Mouse (Mus musculus): ENCODE measurements around the gene Zbtb3. TPM values are rescaled to one million over a fixed set of nuclear protein-coding genes. Genes with fewer than 3 reads are reported as not detected.

Gene Zbtb3
- polyA plus RNA-seq, 1 experiment from 2014 or later = 5.5 TPM

DNA sequence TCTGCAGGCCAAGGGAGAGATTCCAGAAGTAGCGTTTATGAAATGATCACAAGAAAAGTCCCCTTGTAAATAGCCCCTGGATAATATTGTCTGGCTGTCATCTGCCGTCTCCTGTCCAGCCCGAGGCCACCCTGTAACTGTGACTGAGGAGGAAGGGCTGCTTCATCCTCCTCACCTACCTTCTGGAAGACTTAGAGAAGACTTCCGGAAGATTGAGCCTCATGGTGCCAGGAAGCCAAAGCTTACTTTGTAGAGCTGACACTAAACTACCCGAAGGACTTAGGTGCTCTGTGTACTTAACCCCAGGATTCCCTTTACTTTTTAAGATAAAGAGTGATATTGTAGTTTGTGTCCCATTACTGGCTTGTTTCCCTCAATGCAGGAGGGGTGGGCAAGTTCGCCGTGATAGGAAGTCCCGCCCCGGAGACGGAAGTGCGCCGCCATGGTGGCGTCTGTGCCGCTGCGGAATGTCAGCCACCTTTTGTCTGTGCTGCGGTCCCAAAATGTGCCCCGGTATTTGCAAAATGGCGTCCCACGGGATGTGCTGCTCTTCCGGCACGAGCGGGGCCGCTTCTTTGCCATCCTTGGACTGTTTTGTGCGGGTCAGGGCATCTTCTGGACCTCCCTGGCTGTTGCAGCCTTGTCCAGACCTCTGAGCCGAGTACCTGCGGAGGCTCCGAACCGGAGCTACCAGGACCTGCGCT lies 31.6 kb upstream of the Zbtb3 start, which contains the start of gene Tmem223:
Tmem223 (plus strand) TSS at position 430 of the 704 bp plus-strand sequence.
- WGBS = 19% methylated on average over 24 of the region's 29 CpGs
- peaks cover 66% of the 10 kb centered on the region for H3K36me3 ChIP-seq (ENCODE audit: control insufficient read depth, insufficient read depth, low read length)

DNA sequence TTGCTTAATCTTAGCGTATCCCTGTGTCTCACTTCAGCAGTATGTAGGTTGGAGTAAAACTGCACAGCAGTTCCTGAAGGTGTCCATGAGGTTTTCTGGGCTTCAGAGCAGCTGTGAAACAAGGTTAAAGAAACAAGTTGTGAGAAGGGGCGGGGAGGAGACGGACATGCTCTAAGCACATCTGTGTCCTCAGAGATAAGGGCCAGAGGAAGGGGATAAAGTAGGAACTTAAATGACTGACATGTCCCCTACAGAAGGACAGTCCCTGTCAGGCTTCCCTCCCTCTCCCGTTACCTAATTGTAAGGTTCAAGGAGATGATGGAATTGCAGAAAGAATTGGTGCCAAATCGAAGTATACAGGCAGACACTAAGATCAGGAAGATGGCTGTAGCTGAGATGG lies 29.4 kb upstream of the Zbtb3 start:
- H3K36me3 ChIP-seq (ENCODE audit: control insufficient read depth, insufficient read depth, low read length) = peaks cover 44% of the 10 kb centered on the region
- peak overlapping the region; percentile 99; the same call in 1 of the 2 replicates for H3K27ac ChIP-seq (replicated peaks; ENCODE audit: low read depth, low read length)
- H3K4me2 ChIP-seq (ENCODE audit: low read depth, low read length) = peak overlapping the region; percentile 95
- no peaks in the 10 kb centered on the region for H3K27me3 ChIP-seq (replicated peaks; ENCODE audit: control insufficient read depth, insufficient read depth, low read length)
- H3K4me1 ChIP-seq (ENCODE audit: control insufficient read depth, insufficient read depth, low read length) = peaks cover 20% of the 10 kb centered on the region
- no peaks in the 10 kb centered on the region for H3K9me3 ChIP-seq (ENCODE audit: control insufficient read depth, low read length)
- ATAC-seq (ENCODE audit: low read depth) (no peak), DNase-seq (ENCODE audit: low spot score) (no peak)
- peak overlapping the region; percentile 82; the same call in 1 of the 2 replicates for H3K9ac ChIP-seq (ENCODE audit: low read depth, low read length)
- H3K4me3 ChIP-seq (ENCODE audit: low read depth, low read length) = peak overlapping the region; percentile 60
- WGBS = 84% methylated on average over 5 of the region's 5 CpGs

More for the DNA sequence above, 31.6 kb upstream of the Zbtb3 start, which contains the start of gene Tmem223:
- peaks cover under 1% of the 10 kb centered on the region; the same call in 1 of the 2 replicates for H3K9me3 ChIP-seq (ENCODE audit: control insufficient read depth, low read length)
- ATAC-seq (ENCODE audit: low read depth) = peak; percentile 58
- peak; percentile 82 for DNase-seq (ENCODE audit: low spot score)
- H3K4me3 ChIP-seq (ENCODE audit: low read depth, low read length) = peak within 1 kb of the TSS; percentile 70
- no peaks in the 10 kb centered on the region for H3K27me3 ChIP-seq (replicated peaks; ENCODE audit: control insufficient read depth, insufficient read depth, low read length)
- peaks cover 20% of the 10 kb centered on the region for H3K4me1 ChIP-seq (ENCODE audit: control insufficient read depth, insufficient read depth, low read length)
- peak within 1 kb of the TSS; percentile 89 for H3K27ac ChIP-seq (replicated peaks; ENCODE audit: low read depth, low read length)
- peak within 1 kb of the TSS; percentile 93 for H3K9ac ChIP-seq (ENCODE audit: low read depth, low read length)
- H3K4me2 ChIP-seq (ENCODE audit: low read depth, low read length) = peak within 1 kb of the TSS; percentile 80

DNA sequence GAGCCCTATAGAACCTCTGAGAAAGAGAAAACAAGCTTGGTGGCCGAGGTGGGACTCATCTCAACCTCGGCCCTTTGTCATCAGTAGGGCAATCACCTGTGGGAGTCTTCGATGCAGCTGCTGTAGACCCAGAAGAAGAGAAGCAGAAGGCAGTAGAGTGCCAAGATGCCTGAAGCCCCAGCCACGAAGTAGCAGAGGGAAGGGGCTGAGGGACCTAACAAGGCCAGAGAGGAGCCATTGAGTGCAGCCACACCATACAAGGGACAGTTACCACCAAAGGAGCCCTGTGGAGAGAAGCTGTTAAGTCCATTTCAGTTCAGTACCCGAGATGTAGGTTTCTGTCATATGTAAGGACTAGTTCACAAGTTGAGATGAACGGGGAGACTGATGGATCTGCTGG lies 28.9 kb upstream of the Zbtb3 start:
- Histone ChIP-seq H3K9ac (ENCODE audit: low read depth, low read length) (peak overlapping the region; percentile 82), H3K4me1 (ENCODE audit: control insufficient read depth, insufficient read depth, low read length) (peaks cover 20% of the 10 kb centered on the region), H3K36me3 (ENCODE audit: control insufficient read depth, insufficient read depth, low read length) (peaks cover 44% of the 10 kb centered on the region), H3K9me3 (ENCODE audit: control insufficient read depth, low read length) (no peaks in the 10 kb centered on the region), H3K4me3 (ENCODE audit: low read depth, low read length) (peak overlapping the region; percentile 60), H3K27me3 (replicated peaks; ENCODE audit: control insufficient read depth, insufficient read depth, low read length) (no peaks in the 10 kb centered on the region), H3K4me2 (ENCODE audit: low read depth, low read length) (peak overlapping the region; percentile 95), H3K27ac (replicated peaks; ENCODE audit: low read depth, low read length) (peak overlapping the region; percentile 99)
- WGBS = 56% methylated on average over 6 of the region's 6 CpGs
- no peak for DNase-seq (ENCODE audit: low spot score)
- no peak for ATAC-seq (ENCODE audit: low read depth)

DNA sequence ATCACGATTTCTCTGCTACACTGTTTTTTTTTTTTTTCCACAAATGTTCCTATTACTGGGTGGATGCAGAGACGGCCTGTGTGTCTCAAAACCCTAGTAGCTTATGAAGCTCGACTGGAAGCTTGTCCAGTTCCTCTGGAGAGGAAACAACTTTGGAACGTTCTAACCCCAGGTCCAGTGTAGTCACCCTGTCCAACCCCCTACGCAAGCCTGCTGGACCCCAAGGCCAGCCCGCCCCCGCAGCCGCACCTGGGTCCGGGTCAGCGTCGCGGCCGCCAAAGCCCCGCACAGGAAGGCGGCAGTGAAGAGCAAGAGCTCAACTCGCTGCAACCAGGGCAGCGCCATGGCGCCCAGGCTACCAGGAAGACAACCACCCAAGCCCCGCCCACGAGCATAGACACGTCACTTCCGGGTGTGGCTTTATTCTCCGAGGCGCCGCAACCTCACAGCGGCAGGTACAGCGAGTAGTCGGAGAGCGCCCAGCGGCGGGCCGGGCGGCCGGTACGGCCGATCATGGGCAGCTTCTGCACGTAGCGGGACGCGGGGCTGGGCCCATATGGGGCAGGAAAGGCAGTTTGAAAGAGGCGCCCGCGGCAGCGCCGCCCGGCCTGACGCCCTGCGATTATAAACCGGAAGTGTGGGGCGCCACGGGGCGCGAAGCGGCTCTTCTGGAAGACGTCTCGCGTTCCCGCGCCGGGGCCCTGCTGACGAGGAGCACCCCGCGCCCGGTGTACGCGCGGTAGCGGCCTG lies 28.1 kb upstream of the Zbtb3 start, which contains the start of gene Tmem179b:
Tmem179b (minus strand) TSS at position 382 of the 750 bp plus-strand sequence.
- peak within 1 kb of the TSS; percentile 95 for H3K4me2 ChIP-seq (ENCODE audit: low read depth, low read length)
- peaks cover 20% of the 10 kb centered on the region for H3K4me1 ChIP-seq (ENCODE audit: control insufficient read depth, insufficient read depth, low read length)
- ATAC-seq (ENCODE audit: low read depth) (peak; percentile 94), DNase-seq (ENCODE audit: low spot score) (peak; percentile 97)
- no peaks in the 10 kb centered on the region for H3K9me3 ChIP-seq (ENCODE audit: control insufficient read depth, low read length)
- peak within 1 kb of the TSS; percentile 60 for H3K4me3 ChIP-seq (ENCODE audit: low read depth, low read length)
- peaks cover 40% of the 10 kb centered on the region for H3K36me3 ChIP-seq (ENCODE audit: control insufficient read depth, insufficient read depth, low read length)
- H3K27me3 ChIP-seq (replicated peaks; ENCODE audit: control insufficient read depth, insufficient read depth, low read length) = no peaks in the 10 kb centered on the region
- H3K9ac ChIP-seq (ENCODE audit: low read depth, low read length) = peak within 1 kb of the TSS; percentile 82
- WGBS = under 1% methylated on average over 44 of the region's 68 CpGs
- peak within 1 kb of the TSS; percentile 99 for H3K27ac ChIP-seq (replicated peaks; ENCODE audit: low read depth, low read length)

DNA sequence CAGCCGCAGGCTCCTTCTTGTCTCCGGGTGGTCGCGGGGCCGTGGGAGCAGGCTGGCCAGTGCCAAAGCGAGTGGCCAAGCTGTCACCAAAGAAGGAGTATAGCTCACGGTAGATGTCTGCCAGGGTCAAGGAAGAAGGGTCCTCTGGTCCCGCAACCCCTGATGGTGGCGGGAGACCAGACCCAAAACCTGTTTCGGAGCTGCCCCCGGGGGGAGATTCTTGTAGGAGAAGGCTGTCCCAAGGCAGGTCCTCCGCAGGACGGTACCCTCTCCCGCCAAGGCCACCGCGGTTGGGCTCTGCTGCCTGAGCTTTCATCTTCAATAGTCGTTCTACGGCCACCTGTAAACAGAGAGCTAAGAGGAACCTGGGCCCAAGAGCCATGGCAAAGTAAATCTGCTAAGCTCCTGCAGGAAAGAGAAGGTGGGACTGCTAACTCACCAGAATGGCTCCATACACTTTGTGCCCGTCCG lies 27.4 kb upstream of the Zbtb3 start:
- H3K27ac ChIP-seq (replicated peaks; ENCODE audit: low read depth, low read length) = peak overlapping the region; percentile 99
- H3K27me3 ChIP-seq (replicated peaks; ENCODE audit: control insufficient read depth, insufficient read depth, low read length) = no peaks in the 10 kb centered on the region
- peak overlapping the region; percentile 82 for H3K9ac ChIP-seq (ENCODE audit: low read depth, low read length)
- peak overlapping the region; percentile 95 for H3K4me2 ChIP-seq (ENCODE audit: low read depth, low read length)
- H3K9me3 ChIP-seq (ENCODE audit: control insufficient read depth, low read length) = no peaks in the 10 kb centered on the region
- peaks cover 38% of the 10 kb centered on the region for H3K36me3 ChIP-seq (ENCODE audit: control insufficient read depth, insufficient read depth, low read length)
- 4% methylated on average over 19 of the region's 20 CpGs for WGBS
- DNase-seq (ENCODE audit: low spot score) (no peak), ATAC-seq (ENCODE audit: low read depth) (no peak; the same call in 1 of the 2 replicates)
- H3K4me3 ChIP-seq (ENCODE audit: low read depth, low read length) = peak overlapping the region; percentile 60
- H3K4me1 ChIP-seq (ENCODE audit: control insufficient read depth, insufficient read depth, low read length) = peaks cover 20% of the 10 kb centered on the region

DNA sequence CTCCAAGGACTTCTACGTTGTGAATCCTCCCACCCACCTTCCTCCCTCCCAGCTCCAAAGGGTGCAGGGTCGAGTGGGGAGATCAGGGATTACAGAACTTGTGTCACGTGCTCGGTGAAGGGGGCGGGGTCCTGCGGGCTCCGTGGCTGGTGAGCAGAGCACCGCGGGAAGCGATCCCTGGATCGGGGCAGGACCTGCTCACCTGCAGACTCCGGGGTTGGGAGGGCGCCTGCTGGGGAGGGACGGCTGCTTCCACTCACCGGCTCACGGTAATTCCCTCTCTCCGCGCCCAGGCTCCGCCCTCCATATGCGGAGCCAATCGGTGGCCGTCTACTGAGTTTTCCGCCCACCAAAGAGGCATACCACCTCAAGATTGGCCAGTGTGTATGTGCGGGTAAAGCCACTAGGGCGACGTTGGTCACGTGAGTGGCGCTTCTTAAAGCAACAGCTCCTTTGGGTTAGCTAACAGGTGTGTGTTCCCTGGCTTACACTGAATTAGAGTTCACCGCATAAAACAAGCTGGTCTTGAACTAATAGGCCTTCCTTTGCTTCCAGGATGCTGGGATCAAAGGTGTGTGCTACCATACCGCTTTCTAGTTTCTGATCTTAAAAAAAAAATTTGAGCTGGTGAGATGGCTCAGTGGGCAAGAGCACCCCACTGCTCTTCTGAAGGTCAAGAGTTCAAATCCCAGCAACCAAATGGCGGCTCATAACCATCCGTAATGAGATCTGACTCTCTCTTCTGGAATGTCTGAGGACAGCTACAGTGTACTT lies 16.2 kb upstream of the Zbtb3 start, which contains the start of gene Taf6l:
Taf6l (minus strand) TSS at position 410 of the 774 bp plus-strand sequence.
- peaks cover 3% of the 10 kb centered on the region; the same call in 1 of the 2 replicates for H3K4me1 ChIP-seq (ENCODE audit: control insufficient read depth, insufficient read depth, low read length)
- peak within 1 kb of the TSS; percentile 82 for H3K4me2 ChIP-seq (ENCODE audit: low read depth, low read length)
- H3K9ac ChIP-seq (ENCODE audit: low read depth, low read length) = peak within 1 kb of the TSS; percentile 75
- WGBS = under 1% methylated on average over 28 of the region's 32 CpGs
- no peaks in the 10 kb centered on the region for H3K9me3 ChIP-seq (ENCODE audit: control insufficient read depth, low read length)
- H3K4me3 ChIP-seq (ENCODE audit: low read depth, low read length) = peak within 1 kb of the TSS; percentile 65
- peaks cover 24% of the 10 kb centered on the region for H3K36me3 ChIP-seq (ENCODE audit: control insufficient read depth, insufficient read depth, low read length)
- peak; percentile 98 for DNase-seq (ENCODE audit: low spot score)
- peak; percentile 100 for ATAC-seq (ENCODE audit: low read depth)
- H3K27me3 ChIP-seq (replicated peaks; ENCODE audit: control insufficient read depth, insufficient read depth, low read length) = no peaks in the 10 kb centered on the region
- peak within 1 kb of the TSS; percentile 76 for H3K27ac ChIP-seq (replicated peaks; ENCODE audit: low read depth, low read length)

DNA sequence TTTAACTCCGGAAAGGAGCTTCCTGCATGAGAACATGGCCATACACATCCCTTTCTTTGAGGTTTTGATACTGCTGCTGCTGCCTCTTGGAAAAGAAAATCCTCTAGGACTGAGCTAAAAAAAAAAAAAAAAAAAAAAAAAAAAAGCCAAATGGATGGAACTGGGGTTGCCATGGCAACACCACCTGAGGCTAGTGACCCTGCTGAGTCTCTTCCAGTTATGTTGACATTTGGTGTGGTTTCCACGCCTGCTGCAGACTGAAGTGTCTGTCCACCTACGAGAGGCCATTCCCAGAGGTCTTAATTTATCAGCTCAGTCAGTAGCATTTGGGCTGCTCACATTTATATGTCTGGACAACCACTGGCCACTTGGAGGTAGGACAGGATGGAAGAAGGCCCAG lies 13.8 kb upstream of the Zbtb3 start:
- Histone ChIP-seq H3K9me3 (ENCODE audit: control insufficient read depth, low read length) (0 out of 2 replicates have a peak, but pooled peaks cover 2% of the 10 kb centered on the region), H3K4me1 (ENCODE audit: control insufficient read depth, insufficient read depth, low read length) (peaks cover 3% of the 10 kb centered on the region; the same call in 1 of the 2 replicates), H3K9ac (ENCODE audit: low read depth, low read length) (no peak overlapping the region), H3K4me3 (ENCODE audit: low read depth, low read length) (no peak overlapping the region), H3K27ac (replicated peaks; ENCODE audit: low read depth, low read length) (no peak overlapping the region), H3K36me3 (ENCODE audit: control insufficient read depth, insufficient read depth, low read length) (peaks cover 15% of the 10 kb centered on the region), H3K4me2 (ENCODE audit: low read depth, low read length) (no peak overlapping the region), H3K27me3 (replicated peaks; ENCODE audit: control insufficient read depth, insufficient read depth, low read length) (no peaks in the 10 kb centered on the region)
- 21% methylated on average over 3 of the region's 3 CpGs for WGBS
- ATAC-seq (ENCODE audit: low read depth) = no peak
- no peak for DNase-seq (ENCODE audit: low spot score)

DNA sequence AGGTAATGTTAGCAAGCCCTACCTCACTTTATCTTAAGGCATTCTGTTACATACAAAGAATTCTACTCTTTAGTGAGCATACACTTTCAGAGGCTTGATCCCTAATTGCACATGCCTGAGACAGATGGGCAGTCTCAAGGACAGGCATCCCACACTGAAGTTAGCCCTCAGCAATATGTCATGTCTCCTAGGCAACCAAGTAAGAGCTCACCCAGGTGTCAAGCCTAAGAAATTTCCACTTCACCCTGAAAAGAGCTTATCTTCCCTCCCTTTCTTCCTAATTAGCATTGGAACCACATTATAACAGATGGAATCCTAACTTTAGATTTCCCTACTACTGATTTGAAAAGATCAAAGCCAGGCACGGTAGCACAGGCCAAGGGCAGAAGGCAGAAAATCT lies 13.2 kb upstream of the Zbtb3 start:
- H3K9me3 ChIP-seq (ENCODE audit: control insufficient read depth, low read length) = 0 out of 2 replicates have a peak, but pooled peaks cover 2% of the 10 kb centered on the region
- H3K4me3 ChIP-seq (ENCODE audit: low read depth, low read length) = no peak overlapping the region
- peaks cover 20% of the 10 kb centered on the region for H3K36me3 ChIP-seq (ENCODE audit: control insufficient read depth, insufficient read depth, low read length)
- H3K4me1 ChIP-seq (ENCODE audit: control insufficient read depth, insufficient read depth, low read length) = peaks cover 3% of the 10 kb centered on the region; the same call in 1 of the 2 replicates
- H3K27ac ChIP-seq (replicated peaks; ENCODE audit: low read depth, low read length) = no peak overlapping the region
- no peak for ATAC-seq (ENCODE audit: low read depth)
- H3K4me2 ChIP-seq (ENCODE audit: low read depth, low read length) = no peak overlapping the region
- WGBS = 42% methylated on average over 1 of the region's 1 CpGs
- no peak overlapping the region for H3K9ac ChIP-seq (ENCODE audit: low read depth, low read length)
- DNase-seq (ENCODE audit: low spot score) = no peak
- H3K27me3 ChIP-seq (replicated peaks; ENCODE audit: control insufficient read depth, insufficient read depth, low read length) = no peaks in the 10 kb centered on the region

Measured in embryonic facial prominence, embryonic 14.5 days (tissue).